ENCODE assay signal across 8 mouse cellular contexts in genomic region chr10:80557346-80557965, GRCm38 (mm10). TPM values are rescaled to one million over a fixed set of nuclear protein-coding genes. Genes with fewer than 3 reads are reported as not detected.
DNase-seq lines count a peak whose midpoint lies in the region; ATAC-seq and TF ChIP-seq lines count a peak whose summit lies in the region.

No protein-coding gene starts in this region.

- peaks cover 49% of the 10 kb centered on the region for H3K4me1 ChIP-seq in midbrain, embryonic 10.5 days
- H3K4me1 ChIP-seq in midbrain, embryonic 16.5 days (ENCODE audit: control insufficient read depth, insufficient read depth, low read length): peaks cover 24% of the 10 kb centered on the region
- H3K4me1 ChIP-seq in bone marrow, adult 2 months (ENCODE audit: control insufficient read depth, insufficient read depth, low read length): peaks cover 11% of the 10 kb centered on the region
- H3K4me1 ChIP-seq in forebrain, embryonic 14.5 days (ENCODE audit: control insufficient read depth, insufficient read depth, low read length): peaks cover 13% of the 10 kb centered on the region
- peaks cover 9% of the 10 kb centered on the region for H3K4me1 ChIP-seq in hindbrain, postnatal 0 days (ENCODE audit: insufficient read depth, low read length)
- H3K4me1 ChIP-seq in liver, adult 2 months (ENCODE audit: control insufficient read depth, insufficient read depth, low read length): peaks cover 37% of the 10 kb centered on the region

- H3K27me3 ChIP-seq in midbrain, embryonic 10.5 days (ENCODE audit: low read depth, poor library complexity, severe bottlenecking): no peaks in the 10 kb centered on the region
- no peaks in the 10 kb centered on the region for H3K27me3 ChIP-seq in midbrain, embryonic 16.5 days (ENCODE audit: control insufficient read depth, insufficient read depth, low read depth, low read length)
- no peaks in the 10 kb centered on the region for H3K27me3 ChIP-seq in forebrain, embryonic 14.5 days (replicated peaks; ENCODE audit: control insufficient read depth, insufficient read depth, low read length)
- H3K27me3 ChIP-seq in hindbrain, postnatal 0 days (ENCODE audit: insufficient read depth, low read length): no peaks in the 10 kb centered on the region
- H3K27me3 ChIP-seq in liver, adult 2 months (ENCODE audit: control insufficient read depth, insufficient read depth, low read length): no peaks in the 10 kb centered on the region

- no peaks in the 10 kb centered on the region for H3K9me3 ChIP-seq in midbrain, embryonic 10.5 days (replicated peaks)
- H3K9me3 ChIP-seq in midbrain, embryonic 16.5 days (replicated peaks; ENCODE audit: control insufficient read depth, low read length, poor library complexity, severe bottlenecking): no peaks in the 10 kb centered on the region
- H3K9me3 ChIP-seq in forebrain, embryonic 14.5 days (replicated peaks; ENCODE audit: control insufficient read depth, low read length): no peaks in the 10 kb centered on the region
- H3K9me3 ChIP-seq in hindbrain, postnatal 0 days (ENCODE audit: low read length): no peaks in the 10 kb centered on the region

- no peak overlapping the region for H3K4me2 ChIP-seq in midbrain, embryonic 16.5 days (ENCODE audit: low read length)
- H3K4me2 ChIP-seq in forebrain, embryonic 14.5 days (ENCODE audit: low read length): no peak overlapping the region
- H3K4me2 ChIP-seq in hindbrain, postnatal 0 days (ENCODE audit: low read depth, low read length): no peak overlapping the region

- ATAC-seq in midbrain, embryonic 16.5 days: no peak
- no peak for ATAC-seq in forebrain, embryonic 14.5 days
- ATAC-seq in hindbrain, postnatal 0 days: no peak

- peaks cover 65% of the 10 kb centered on the region for H3K79me2 ChIP-seq in liver, adult 2 months (ENCODE audit: control insufficient read depth, insufficient read depth, low read length)

- peak; percentile 71 for TF ChIP-seq CTCF in bone marrow, adult 2 months (IDR thresholded peaks at IDR 0.05; ENCODE audit: control insufficient read depth, insufficient read depth, low read length)
- peak; percentile 80 for TF ChIP-seq CTCF in hindbrain, postnatal 0 days (IDR thresholded peaks at IDR 0.05; ENCODE audit: low read depth)
- TF ChIP-seq CTCF in liver, adult 2 months (IDR thresholded peaks at IDR 0.05; ENCODE audit: low read depth, low read length): peak; percentile 84

- H3K9ac ChIP-seq in midbrain, embryonic 16.5 days (ENCODE audit: low read depth, low read length): no peak overlapping the region
- no peak overlapping the region for H3K9ac ChIP-seq in forebrain, embryonic 14.5 days (ENCODE audit: low read length)
- 0 out of 2 replicates have a peak overlapping the region, but pooled peaks have one; percentile 2 for H3K9ac ChIP-seq in hindbrain, postnatal 0 days (replicated peaks; ENCODE audit: low read length)
- no peak overlapping the region for H3K9ac ChIP-seq in liver, adult 2 months (ENCODE audit: low read depth, low read length)

- no peak for TF ChIP-seq POLR2A in bone marrow, adult 2 months (IDR thresholded peaks at IDR 0.05; ENCODE audit: borderline replicate concordance, control insufficient read depth, low read depth, low read length)
- TF ChIP-seq POLR2A in liver, adult 2 months (IDR thresholded peaks at IDR 0.05; ENCODE audit: extremely low read depth, insufficient read depth, low read length): no peak

- H3K27ac ChIP-seq in midbrain, embryonic 10.5 days (replicated peaks): no peak overlapping the region
- no peak overlapping the region for H3K27ac ChIP-seq in midbrain, embryonic 16.5 days (ENCODE audit: low read length)
- no peak overlapping the region for H3K27ac ChIP-seq in bone marrow, adult 2 months (ENCODE audit: control insufficient read depth, insufficient read depth, low read depth, low read length, poor library complexity)
- no peak overlapping the region for H3K27ac ChIP-seq in forebrain, embryonic 14.5 days (ENCODE audit: low read depth, low read length)
- H3K27ac ChIP-seq in hindbrain, postnatal 0 days: no peak overlapping the region
- H3K27ac ChIP-seq in liver, adult 2 months (replicated peaks; ENCODE audit: insufficient read depth, low read depth, low read length): no peak overlapping the region

- H3K4me3 ChIP-seq in midbrain, embryonic 10.5 days: peak overlapping the region; percentile 9; the same call in 1 of the 2 replicates
- H3K4me3 ChIP-seq in midbrain, embryonic 16.5 days (ENCODE audit: low read depth, low read length): no peak overlapping the region
- H3K4me3 ChIP-seq in bone marrow, adult 2 months (replicated peaks; ENCODE audit: control insufficient read depth, low read depth, low read length): no peak overlapping the region
- no peak overlapping the region for H3K4me3 ChIP-seq in forebrain, embryonic 14.5 days (ENCODE audit: low read depth, low read length)
- H3K4me3 ChIP-seq in hindbrain, postnatal 0 days (ENCODE audit: low read length): no peak overlapping the region
- H3K4me3 ChIP-seq in liver, adult 2 months (ENCODE audit: insufficient read depth, low read depth, low read length): no peak overlapping the region

- WGBS in midbrain, embryonic 10.5 days: 38% methylated on average over 5 of the region's 5 CpGs
- WGBS in midbrain, embryonic 16.5 days: 30% methylated on average over 5 of the region's 5 CpGs
- WGBS in bone marrow, adult 2 months: 39% methylated on average over 5 of the region's 5 CpGs
- 26% methylated on average over 5 of the region's 5 CpGs for WGBS in forebrain, embryonic 14.5 days
- 22% methylated on average over 5 of the region's 5 CpGs for WGBS in hindbrain, postnatal 0 days
- 29% methylated on average over 5 of the region's 5 CpGs for WGBS in liver, adult 2 months

- no peaks in the 10 kb centered on the region for H3K36me3 ChIP-seq in midbrain, embryonic 10.5 days
- no peaks in the 10 kb centered on the region for H3K36me3 ChIP-seq in midbrain, embryonic 16.5 days (ENCODE audit: control insufficient read depth, insufficient read depth, low read length)
- no peaks in the 10 kb centered on the region for H3K36me3 ChIP-seq in forebrain, embryonic 14.5 days (ENCODE audit: control insufficient read depth, insufficient read depth, low read length)
- H3K36me3 ChIP-seq in hindbrain, postnatal 0 days (ENCODE audit: insufficient read depth, low read length): no peaks in the 10 kb centered on the region
- no peaks in the 10 kb centered on the region for H3K36me3 ChIP-seq in liver, adult 2 months (ENCODE audit: control insufficient read depth, insufficient read depth, low read length)

- DNase-seq in midbrain, embryonic 10.5 days (ENCODE audit: low spot score): peak; percentile 80
- peak; percentile 71 for DNase-seq in forebrain, embryonic 14.5 days (ENCODE audit: low spot score)
- DNase-seq in hindbrain, postnatal 0 days (ENCODE audit: low spot score): peak; percentile 85
- DNase-seq in liver, adult 2 months (ENCODE audit: extremely low read depth, low read depth, low spot score): no peak
- peak; percentile 60 for DNase-seq in ovary, adult 18-20 months (ENCODE audit: low spot score)
- peak; percentile 64 to 67 for DNase-seq in thymus, postnatal 36 days

RNA-seq across cellular contexts. Expression of gene Rexo1, which starts 3.9 kb away (rescaled TPM):
- 31.6 and 35.3 TPM in 2 replicates for polyA plus RNA-seq in midbrain, embryonic 10.5 days (2016; fragmentation: Nextera tagmentation; extraction: Ambion mirVana)
- 26.9 and 27.6 TPM in 2 replicates for polyA plus RNA-seq in midbrain, embryonic 16.5 days (2015; fragmentation: Nextera tagmentation; extraction: Ambion mirVana)
- 46.3 and 55.3 TPM in 2 replicates for polyA plus RNA-seq in bone marrow, adult 2 months (2011; ENCODE audit: insufficient read depth, insufficient read length, low replicate concordance, missing spikeins)
- polyA plus RNA-seq in forebrain, embryonic 14.5 days (2014; fragmentation: Nextera tagmentation; extraction: Ambion mirVana): 22.3 and 28.8 TPM in 2 replicates
- 47.2 and 51.0 TPM in 2 replicates for total RNA-seq in hindbrain, postnatal 0 days (2014; rRNA removed)
- 25.1 and 27.6 TPM in 2 replicates for polyA plus RNA-seq in hindbrain, postnatal 0 days (2015; fragmentation: Nextera tagmentation; extraction: Ambion mirVana)
- 4.4 and 5.5 TPM in 2 replicates for total RNA-seq in liver, adult 2 months (2014; rRNA removed)
- 28.1 and 36.8 TPM in 2 replicates for polyA plus RNA-seq in liver, adult 2 months (2012; rRNA removed)

RNA-seq across cellular contexts. Expression of gene Atp8b3, which starts 18.5 kb away (rescaled TPM):
- 0.41 and 0.79 TPM in 2 replicates for polyA plus RNA-seq in midbrain, embryonic 10.5 days (2016; fragmentation: Nextera tagmentation; extraction: Ambion mirVana)
- polyA plus RNA-seq in midbrain, embryonic 16.5 days (2015; fragmentation: Nextera tagmentation; extraction: Ambion mirVana): 1.1 and 1.4 TPM in 2 replicates
- not detected in 2 replicates for polyA plus RNA-seq in bone marrow, adult 2 months (2011; ENCODE audit: insufficient read depth, insufficient read length, low replicate concordance, missing spikeins)
- 0.30 and 0.33 TPM in 2 replicates for polyA plus RNA-seq in forebrain, embryonic 14.5 days (2014; fragmentation: Nextera tagmentation; extraction: Ambion mirVana)
- 0.61 and 1.1 TPM in 2 replicates for total RNA-seq in hindbrain, postnatal 0 days (2014; rRNA removed)
- 0.96 and 1.2 TPM in 2 replicates for polyA plus RNA-seq in hindbrain, postnatal 0 days (2015; fragmentation: Nextera tagmentation; extraction: Ambion mirVana)
- not detected in 2 replicates for total RNA-seq in liver, adult 2 months (2014; rRNA removed)
- 0.04 TPM in 1 of 2 replicates, not detected in the other for polyA plus RNA-seq in liver, adult 2 months (2012; rRNA removed)

RNA-seq across cellular contexts. Expression of gene Klf16, which starts 19.7 kb away (rescaled TPM):
- polyA plus RNA-seq in midbrain, embryonic 10.5 days (2016; fragmentation: Nextera tagmentation; extraction: Ambion mirVana): 4.8 and 6.1 TPM in 2 replicates
- 4.9 and 5.5 TPM in 2 replicates for polyA plus RNA-seq in midbrain, embryonic 16.5 days (2015; fragmentation: Nextera tagmentation; extraction: Ambion mirVana)
- 13.4 and 18.6 TPM in 2 replicates for polyA plus RNA-seq in bone marrow, adult 2 months (2011; ENCODE audit: insufficient read depth, insufficient read length, low replicate concordance, missing spikeins)
- polyA plus RNA-seq in forebrain, embryonic 14.5 days (2014; fragmentation: Nextera tagmentation; extraction: Ambion mirVana): 6.2 and 6.6 TPM in 2 replicates
- total RNA-seq in hindbrain, postnatal 0 days (2014; rRNA removed): 16.6 and 17.0 TPM in 2 replicates
- 8.2 and 8.6 TPM in 2 replicates for polyA plus RNA-seq in hindbrain, postnatal 0 days (2015; fragmentation: Nextera tagmentation; extraction: Ambion mirVana)
- total RNA-seq in liver, adult 2 months (2014; rRNA removed): 0.74 and 1.3 TPM in 2 replicates
- polyA plus RNA-seq in liver, adult 2 months (2012; rRNA removed): 4.2 and 5.5 TPM in 2 replicates

RNA-seq across cellular contexts. Expression of gene Abhd17a, which starts 32.7 kb away (rescaled TPM):
- 86.8 and 87.3 TPM in 2 replicates for polyA plus RNA-seq in midbrain, embryonic 10.5 days (2016; fragmentation: Nextera tagmentation; extraction: Ambion mirVana)
- polyA plus RNA-seq in midbrain, embryonic 16.5 days (2015; fragmentation: Nextera tagmentation; extraction: Ambion mirVana): 97.0 and 108 TPM in 2 replicates
- 44.4 and 53.1 TPM in 2 replicates for polyA plus RNA-seq in bone marrow, adult 2 months (2011; ENCODE audit: insufficient read depth, insufficient read length, low replicate concordance, missing spikeins)
- 118 and 126 TPM in 2 replicates for polyA plus RNA-seq in forebrain, embryonic 14.5 days (2014; fragmentation: Nextera tagmentation; extraction: Ambion mirVana)
- 389 and 721 TPM in 2 replicates for total RNA-seq in hindbrain, postnatal 0 days (2014; rRNA removed)
- polyA plus RNA-seq in hindbrain, postnatal 0 days (2015; fragmentation: Nextera tagmentation; extraction: Ambion mirVana): 159 and 171 TPM in 2 replicates
- 45.7 and 59.3 TPM in 2 replicates for total RNA-seq in liver, adult 2 months (2014; rRNA removed)
- 194 and 205 TPM in 2 replicates for polyA plus RNA-seq in liver, adult 2 months (2012; rRNA removed)

RNA-seq across cellular contexts. Expression of gene Scamp4, which starts 45.2 kb away (rescaled TPM):
- polyA plus RNA-seq in midbrain, embryonic 10.5 days (2016; fragmentation: Nextera tagmentation; extraction: Ambion mirVana): 91.0 and 94.1 TPM in 2 replicates
- 61.2 and 64.3 TPM in 2 replicates for polyA plus RNA-seq in midbrain, embryonic 16.5 days (2015; fragmentation: Nextera tagmentation; extraction: Ambion mirVana)
- polyA plus RNA-seq in bone marrow, adult 2 months (2011; ENCODE audit: insufficient read depth, insufficient read length, low replicate concordance, missing spikeins): 12.9 and 17.2 TPM in 2 replicates
- 57.7 and 61.9 TPM in 2 replicates for polyA plus RNA-seq in forebrain, embryonic 14.5 days (2014; fragmentation: Nextera tagmentation; extraction: Ambion mirVana)
- total RNA-seq in hindbrain, postnatal 0 days (2014; rRNA removed): 39.5 and 43.2 TPM in 2 replicates
- polyA plus RNA-seq in hindbrain, postnatal 0 days (2015; fragmentation: Nextera tagmentation; extraction: Ambion mirVana): 68.3 and 69.1 TPM in 2 replicates
- 7.6 and 11.4 TPM in 2 replicates for total RNA-seq in liver, adult 2 months (2014; rRNA removed)
- 61.2 and 63.2 TPM in 2 replicates for polyA plus RNA-seq in liver, adult 2 months (2012; rRNA removed)
